Mouse (Mus musculus) layer of hippocampus, adult 9-10 months (tissue): ENCODE results near the gene Shroom3.
A peak's percentile ranks its signal among the peaks of the same experiment; 100 is the strongest.

ENCODE experiments used
- DNase-seq: peaks from one replicate; pipeline ENCODE4 v3.0.0; 2022; ENCODE audit warnings: low spot score

Gene Shroom3

DNA sequence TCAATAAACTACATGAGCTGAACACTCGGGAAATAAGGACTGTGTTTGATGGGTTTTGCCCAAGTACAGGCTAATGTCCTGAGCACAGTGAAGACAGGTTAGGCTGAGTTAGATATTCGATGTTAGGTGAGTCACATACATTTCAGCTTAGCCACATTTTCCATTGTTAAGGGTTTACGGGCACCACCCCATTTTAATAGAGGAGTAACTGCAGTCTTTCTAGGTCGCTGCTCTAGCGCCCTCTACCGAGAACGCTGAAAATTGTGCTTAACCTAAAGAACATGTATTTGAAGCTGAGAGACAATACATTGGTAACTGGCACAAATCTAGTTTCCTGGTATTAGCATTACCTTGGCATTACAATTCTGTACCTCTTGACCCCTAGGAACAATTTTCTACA, 287.2 kb downstream of the Shroom3 start:
- DNase-seq, result no peak

DNA sequence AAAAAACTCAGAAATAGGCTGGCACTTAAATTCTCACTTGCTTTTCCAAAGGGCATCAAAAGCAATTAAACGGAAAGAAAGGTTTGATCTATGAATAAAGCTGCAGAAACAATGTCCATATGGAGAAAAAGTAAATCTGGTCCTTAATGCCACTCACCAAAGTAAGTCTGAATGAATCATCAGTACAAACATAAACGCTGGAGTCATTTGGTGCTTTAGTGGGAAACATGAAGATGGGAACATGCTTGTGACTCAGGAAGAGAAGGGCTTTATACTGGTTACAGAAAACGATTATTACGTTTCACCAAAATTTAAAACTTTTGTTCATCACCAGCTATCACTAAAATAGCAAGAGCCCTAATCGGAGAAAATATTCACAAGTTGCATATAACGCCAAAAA, 297.2 kb downstream of the Shroom3 start:
- DNase-seq, result no peak

DNA sequence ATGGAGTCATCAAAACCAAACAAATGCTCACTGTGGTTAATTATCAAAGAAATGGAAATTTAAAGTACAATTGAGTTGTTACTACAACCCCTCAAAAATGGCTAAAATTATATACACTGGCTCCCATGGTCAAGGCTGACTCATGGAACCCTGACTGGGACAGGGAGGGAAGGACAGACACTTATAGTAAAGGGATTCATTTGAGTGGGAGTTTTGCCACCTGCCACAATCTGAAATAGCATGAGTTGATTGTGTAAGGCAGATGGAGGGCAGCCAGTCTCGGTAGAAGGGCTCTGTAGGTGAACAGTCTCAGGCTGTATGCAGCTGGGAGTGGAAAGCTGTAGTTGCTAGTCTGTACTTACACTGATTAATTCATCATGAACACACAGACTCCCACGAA, 297.6 kb downstream of the Shroom3 start:
- DNase-seq, result no peak

DNA sequence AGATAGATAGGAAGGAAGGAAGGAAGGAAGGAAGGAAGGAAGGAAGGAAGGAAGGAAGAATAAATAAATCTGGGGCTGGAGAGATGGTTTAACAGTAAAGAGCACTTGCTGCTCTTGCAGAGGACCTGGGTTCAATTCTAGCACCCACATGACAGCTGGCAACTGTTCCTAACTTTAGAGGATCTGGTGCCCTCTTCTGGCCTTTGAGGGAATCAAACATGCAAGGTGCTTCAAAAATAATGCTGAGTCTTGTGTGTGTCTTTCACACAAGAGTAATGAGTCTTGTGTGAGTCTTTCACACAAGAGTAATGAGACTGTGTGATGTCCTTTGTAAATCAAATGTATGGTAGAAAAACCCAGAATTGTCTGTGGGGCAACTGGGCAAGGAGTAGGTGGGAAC, 299.4 kb downstream of the Shroom3 start:
- DNase-seq, result no peak

DNA sequence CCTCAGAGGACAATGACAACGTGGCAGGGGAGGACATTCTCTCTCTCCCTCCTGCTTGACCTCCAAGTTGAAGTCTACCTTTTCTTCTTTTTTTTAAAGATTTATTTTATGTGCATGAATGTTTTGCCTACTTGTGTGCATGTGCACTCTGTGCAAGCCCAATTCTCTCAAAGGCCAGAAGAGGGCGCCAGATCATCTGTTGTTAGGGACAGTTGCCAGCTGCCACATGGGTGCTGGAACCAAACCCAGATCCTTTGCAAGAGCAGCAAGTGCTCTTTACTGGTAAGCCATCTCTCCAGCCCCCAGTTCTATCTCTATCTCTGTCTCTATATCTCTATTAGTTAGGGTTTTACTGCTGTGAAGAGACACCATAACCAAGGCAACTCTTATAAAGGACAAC, 300.7 kb downstream of the Shroom3 start:
- DNase-seq, result no peak

DNA sequence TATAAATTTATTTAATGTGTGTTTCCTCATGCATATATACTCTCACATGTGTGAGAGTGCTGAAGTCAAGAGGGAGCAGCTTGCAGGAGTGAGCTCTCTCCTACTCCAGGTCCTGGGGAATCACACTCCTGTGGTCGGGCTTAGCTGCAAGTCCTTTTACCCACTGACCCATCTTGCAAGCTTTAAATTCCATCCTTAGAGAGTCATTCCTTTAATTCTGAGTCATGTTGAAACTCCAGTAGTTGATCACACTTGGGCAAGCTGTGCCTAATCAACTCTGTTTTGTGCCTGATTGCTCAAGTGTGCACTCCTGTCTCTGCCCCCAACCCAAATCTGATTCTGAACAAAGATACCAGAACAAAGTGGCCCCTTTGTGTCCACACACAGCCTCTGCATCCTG, 301.5 kb downstream of the Shroom3 start:
- no peak for DNase-seq

DNA sequence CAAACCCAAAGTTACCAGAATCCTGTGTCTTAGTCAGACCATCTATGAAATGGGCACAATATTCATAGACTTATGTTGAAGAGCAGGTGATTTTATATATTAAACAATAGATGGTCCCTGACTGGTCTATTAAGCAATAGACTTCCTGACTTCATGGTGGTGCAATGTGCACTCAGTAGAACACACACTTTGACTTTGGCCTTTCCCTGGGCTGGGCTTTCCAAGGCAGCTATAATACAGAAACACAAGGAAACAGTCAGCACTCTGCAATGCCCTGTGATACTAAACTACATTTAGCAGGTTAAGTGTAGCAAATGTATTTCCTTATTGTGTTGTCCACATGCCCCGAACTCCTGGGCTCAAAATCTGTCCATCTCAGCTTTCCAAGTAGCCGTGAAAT, 302.2 kb downstream of the Shroom3 start:
- DNase-seq, result no peak

DNA sequence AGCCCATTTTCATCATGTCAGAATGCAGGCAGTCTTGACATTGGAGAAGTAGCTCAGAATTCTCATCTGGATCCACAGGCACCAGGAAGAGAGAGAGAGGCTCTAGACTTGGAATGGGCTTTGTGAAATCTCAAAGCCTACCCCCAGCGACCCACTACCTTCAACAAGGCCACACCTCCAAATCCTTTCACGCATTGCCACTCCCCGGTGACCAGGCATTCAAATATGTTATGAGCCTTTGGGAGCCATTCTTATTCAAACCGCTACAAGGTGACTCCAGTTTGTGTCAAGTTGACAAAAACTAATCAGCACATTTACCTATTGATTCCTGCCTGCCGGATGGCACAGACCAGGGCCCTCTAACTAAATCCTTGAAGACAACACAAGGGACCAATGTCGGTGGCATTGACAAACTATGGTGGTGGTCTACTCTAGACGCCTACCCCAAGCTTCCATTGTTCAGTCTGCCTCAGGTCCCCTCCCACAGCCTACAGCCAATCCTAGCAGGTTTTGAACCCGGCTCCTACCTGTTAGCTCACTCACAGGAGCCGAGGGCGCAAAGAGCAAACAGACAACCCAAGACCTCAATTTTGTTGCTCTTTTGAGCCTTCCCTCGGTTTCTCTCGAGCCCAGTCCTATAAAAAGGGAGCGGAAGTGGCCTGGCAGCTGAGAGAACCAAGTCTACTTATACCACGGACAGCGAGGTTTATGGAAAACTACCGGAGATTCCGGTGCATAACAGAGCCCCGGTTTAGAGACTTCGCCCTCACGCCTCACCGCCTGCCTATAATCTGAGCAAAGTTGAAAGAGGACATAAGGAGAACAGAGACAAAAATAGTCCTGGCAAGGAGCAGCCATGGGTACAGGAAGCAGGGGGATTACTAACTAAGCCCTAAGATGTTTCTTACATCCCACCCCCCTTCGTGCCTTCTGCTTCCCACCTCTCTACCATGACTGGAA, 303.7 kb downstream of the Shroom3 start:
- DNase-seq, result no peak

DNA sequence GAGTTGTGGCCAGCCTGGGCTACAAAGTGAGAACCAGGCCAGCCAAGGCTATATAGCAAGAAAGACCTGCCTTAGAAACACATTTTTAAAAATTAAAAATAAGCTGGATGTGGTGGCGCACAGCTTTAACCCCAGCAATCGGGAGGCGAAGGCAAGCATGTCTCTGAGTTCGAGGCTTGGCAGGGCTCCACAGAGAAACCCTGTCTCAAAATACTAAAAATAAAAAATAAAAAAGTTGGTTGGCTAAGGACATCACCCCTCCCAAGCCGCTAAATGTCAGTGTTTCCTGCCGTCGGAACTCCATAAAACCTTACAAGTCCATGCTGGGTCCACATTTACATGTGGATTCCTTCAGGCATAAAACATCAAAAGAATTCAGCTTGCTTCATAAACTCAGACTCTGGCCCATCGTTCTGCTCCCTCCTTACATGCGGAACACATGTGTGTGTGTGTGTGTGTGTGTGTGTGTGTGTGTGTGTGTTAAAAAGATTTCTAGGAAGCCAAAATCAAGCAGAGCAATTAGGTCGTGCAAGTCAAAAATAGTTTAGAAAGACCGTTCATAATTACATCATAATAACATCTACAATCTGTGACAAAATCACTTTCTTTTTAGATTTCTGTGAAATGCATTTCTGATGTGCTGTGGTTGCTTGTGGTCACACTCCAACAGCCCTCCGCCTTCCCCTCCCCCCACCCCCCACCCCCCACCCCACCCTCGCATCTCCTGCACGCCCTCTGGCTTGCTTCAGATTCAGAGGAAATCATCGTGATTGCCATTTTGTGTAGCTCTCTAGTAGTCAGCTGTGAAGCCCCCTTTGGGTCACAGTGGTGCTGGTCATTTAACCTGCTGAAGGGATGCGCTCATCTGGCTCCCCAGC, 304.9 kb downstream of the Shroom3 start:
- DNase-seq, result no peak

DNA sequence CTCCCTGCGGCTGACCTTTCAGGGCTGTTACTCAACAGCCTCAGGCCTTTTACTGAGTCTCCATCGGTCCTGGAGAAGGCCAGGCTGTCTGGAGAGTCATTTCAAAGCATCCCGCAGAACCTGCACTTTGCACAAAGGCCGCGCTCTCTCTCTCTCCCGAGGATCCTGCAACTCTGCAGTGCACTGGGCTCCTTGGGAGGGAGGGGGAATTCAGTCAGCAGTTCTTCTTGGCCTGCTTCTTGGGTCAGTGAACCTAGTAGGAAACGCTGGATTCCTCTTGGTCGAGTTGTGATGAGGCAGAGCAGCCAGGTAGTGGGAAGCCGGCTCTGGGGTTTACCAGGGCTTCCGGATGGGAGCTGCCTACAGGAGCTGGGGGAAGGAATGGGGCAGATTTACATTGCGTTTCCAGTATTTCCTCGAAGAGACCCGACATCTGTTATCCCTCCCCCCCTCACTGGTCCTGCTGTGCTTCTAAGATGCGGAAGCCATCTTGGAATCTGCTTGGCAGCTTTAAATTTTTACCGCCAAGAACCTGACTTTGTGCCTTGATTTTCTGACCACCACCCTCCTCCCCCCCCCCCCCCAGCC, 305.6 kb downstream of the Shroom3 start:
- DNase-seq, result no peak

DNA sequence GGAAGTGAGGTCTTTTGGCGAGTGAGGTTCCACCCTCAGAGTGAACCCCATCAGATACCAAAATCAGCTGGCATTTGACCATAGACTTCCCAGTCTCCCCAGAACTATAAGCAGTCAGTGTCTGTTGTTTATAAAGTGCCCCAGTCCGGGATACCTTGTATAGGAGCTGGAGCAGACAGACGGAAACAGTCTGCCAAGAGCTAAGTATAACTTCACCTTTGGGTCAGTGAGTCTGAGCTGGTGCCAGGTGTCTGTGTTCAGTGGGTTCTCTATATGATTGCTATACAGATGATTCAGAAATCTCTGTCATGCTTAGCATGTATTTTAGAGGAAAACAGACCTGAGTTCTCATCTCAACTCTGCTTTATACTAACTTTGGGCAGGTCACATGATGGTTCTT, 308.9 kb downstream of the Shroom3 start:
- no peak for DNase-seq

DNA sequence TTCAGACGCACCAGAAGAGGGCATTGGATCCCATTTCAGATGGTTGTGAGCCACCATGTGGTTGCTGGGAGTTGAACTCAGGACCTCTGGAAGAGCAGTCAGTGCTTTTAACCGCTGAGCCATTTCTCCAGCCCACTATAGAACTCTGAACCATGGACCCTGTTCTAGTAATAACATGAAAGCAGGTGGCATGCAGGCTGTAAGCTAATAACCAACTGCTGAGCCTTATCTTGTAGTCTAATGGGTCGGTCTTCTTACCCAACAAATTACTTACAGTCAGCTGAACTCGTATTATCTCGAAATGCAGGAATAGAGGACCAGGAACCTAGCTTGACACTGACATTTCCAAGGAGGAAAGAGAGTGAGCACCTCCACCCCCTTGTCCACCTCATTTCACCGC, 311.1 kb downstream of the Shroom3 start:
- DNase-seq, result no peak

DNA sequence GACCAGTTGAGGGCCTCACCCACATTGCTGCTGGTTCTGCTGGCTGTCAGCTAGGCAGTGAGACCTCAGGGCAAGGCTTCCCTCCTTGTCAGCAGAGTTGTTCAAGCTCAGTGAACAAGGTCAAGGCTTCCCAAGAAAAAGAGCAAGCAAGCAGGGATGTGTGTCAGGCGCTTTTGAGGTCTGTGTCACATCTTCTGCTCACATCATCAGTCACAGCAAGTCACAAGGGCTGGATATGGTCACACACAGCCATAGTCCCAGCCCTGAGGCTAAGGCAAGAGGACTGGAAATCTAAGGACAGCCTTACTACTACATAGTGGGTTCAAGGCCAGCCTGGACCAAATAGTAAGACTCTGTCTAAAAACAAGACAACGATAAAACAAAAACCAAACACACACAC, 311.6 kb downstream of the Shroom3 start:
- DNase-seq, result no peak

DNA sequence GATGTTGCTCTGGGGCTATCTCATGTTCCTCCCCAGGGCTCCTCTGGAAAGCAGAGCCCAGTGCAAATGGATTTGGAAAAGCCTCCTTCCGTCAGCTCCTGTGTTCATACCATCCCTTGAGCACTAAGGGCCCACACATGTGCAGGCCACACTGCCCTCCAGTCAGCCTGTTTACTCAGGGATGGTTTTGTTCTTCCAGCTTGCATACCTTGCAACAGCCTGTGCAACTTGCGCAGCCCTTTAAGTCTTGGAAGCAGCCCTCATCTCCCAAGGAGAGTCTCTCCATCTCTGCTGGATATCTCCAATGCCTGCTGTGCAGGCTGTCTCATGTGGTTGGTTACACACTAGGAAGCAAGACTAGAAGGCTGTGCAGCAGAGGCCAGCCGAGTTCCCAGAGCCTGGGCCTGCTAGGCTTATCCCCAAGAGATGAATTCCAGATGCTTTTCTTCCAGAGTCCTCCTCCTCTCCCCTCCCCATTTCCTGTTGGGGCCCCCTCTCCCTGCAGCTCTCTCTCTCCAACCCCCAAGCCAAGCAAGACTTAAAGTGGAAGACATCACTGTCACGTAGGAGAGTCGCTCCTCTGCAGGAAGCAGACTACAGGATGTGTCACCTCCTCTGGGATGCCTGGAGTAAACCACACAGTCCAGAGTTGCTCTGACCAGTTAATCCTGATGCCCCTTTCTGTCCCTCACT, 314.3 kb downstream of the Shroom3 start:
- DNase-seq, result no peak

DNA sequence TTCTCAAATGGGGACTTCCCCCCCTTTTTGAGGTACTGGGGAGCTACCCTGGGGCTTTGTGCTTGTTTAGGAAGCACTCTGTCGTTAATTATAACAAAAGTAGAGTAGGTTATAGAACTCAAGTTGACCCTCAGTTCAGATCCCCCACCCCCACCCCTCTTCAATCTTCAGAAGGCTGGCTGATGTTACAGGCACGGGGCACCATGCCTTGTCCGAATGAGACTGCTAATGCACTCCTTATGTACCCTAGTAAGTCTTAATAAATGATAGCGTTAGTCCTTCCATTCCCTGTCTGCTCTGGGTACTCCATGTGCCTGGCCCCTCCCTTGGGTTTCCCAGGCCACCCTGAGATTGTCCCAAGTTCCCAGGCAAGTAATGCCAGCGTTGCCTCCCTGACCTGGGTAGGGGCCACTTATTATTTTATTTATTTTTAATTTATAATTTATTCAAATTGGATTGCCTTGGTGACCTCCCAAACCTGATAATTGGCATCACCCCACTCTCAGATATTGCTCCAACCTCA, 315.3 kb downstream of the Shroom3 start:
- DNase-seq, result no peak

DNA sequence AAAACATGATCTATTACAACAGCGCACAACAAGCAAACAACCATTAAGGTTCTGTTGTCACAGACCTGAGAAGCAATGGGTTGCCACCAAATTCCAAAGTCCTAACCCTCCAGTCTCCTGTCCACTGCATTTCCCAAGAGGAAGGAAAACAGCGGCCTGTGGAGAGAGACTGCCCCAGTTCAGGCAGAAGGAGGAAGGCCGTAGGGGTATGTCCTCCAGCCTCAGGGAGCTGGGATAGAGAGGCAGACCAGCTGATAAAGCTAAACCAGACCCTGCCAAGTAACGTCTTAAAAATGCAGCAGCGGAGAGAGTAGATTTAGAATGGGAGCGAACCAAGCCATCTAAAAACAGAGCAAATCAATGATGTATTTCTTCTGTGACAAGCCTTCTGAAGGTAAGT, 316.8 kb downstream of the Shroom3 start:
- DNase-seq, result no peak

DNA sequence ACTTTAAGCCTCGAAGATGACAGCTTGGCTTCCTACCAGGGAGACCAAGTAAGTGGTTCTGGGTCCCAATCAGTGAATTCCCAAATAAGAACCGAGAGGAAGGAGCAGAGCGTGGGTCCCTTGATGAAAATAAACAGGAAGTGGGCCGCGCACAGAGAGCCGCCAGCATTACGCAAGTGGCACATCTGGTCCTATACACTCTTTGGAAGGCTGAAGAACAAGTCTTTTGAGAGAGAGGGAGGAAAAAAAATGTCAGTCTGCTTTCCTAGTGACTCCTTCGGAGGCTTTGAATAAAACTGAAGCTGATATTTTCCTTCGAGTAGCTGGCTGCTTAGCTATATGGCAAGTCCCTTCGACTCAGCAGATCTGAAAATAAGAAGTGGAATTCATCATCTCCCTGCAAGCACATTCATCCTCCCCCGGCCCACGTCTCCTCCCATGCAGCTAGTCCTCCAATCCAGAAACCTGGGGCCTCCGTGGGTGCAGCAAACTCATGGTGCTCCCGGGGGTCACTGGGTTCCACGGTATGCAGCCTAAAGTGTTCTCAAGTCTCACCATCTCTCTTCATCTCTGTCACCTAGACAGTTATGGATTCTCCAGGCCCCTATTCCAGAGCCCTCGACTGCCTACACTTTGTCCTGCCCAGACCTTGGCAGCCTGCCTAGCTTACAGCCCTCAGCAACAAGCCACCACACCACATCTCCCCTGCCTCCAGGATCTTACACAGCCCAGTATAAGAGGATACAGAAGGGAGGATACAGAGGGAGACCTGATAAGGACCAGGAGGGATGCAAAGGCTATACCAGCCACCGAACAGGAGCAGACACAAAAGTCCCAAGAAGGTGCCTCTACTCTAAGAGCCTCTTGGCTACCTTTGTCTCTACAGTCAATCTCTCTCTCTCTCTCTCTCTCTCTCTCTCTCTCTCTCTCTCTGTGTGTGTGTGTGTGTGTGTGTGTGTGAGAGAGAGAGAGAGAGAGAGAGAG, 317.8 kb downstream of the Shroom3 start:
- DNase-seq, result peak; percentile 35

DNA sequence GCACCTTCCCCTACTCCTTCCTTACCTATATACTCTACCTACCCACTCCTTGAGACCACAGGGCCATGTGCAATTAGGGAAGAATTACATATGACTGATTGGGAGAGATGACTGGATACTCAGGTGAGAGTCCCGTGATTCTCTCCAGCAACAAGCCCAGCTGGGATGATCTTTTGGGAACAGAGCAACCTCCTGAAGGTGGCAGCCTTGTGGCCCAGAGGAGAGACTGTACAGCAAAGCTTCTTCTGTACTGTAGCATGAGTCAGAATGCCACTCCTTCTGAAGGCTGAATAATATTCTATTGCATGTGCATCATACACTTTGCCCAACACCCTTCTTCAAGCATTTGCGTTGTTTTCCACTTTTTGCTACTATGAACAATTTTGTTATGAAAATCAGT, 319.4 kb downstream of the Shroom3 start:
- DNase-seq, result no peak

DNA sequence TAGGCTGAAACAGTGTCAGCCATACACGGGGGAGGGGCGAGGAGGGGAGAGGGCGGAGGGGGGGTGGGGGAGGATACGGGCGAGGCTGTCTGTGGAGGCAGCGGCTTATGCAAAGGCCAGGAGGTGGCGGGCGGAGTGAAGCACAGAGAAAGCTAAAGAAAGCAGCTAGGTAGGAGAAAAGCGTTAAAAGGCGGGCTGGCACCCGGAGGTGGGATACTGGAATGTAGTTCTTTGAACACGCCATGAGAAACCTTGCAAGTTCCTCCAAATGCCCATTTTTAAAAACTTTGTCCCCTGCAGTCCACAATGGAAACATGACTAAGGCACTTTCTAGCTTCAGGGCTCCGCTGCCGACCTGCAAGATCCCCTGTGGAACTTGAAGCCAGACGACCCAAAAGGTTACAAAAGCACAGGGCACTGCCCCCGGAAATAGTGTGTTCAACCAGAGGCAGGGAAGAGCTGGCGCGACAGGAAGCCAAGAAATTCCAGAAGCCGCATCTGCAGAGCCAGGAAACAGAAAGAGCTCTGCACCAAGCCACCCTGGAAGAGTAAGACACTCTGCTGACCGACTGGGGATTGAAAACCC, 322.1 kb downstream of the Shroom3 start:
- no peak for DNase-seq

DNA sequence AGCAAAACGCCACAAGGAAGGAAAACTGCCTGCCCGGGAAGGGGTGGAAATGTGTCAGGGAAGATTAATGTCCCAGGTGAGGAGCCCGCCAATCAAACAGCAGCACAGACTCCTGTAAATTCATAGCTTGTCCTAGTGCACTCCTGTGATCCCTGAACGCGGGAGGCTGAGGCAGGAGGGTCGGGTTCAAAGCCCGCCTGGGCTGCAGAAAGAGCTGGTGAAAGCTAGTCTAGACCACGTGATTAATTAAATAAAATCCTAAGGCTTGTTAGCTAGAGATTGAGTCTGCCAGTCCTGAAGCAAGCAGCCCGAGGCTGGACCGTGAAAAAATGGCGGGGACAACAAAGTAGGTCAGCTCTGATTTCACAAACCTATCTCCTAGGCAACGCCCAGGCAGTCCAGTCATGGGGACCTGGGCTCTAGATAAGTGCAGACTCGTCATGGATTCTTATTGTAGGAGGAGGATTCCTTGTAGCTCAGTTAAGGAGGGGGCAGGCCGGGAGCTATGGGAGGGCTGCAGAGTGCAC, 322.6 kb downstream of the Shroom3 start:
- no peak for DNase-seq
